Mouse (Mus musculus) retina, adult 2 months (tissue): ENCODE results near the gene Prkce.
A peak's percentile ranks its signal among the peaks of the same experiment; 100 is the strongest.

Source experiments
- DNase-seq: peaks from one replicate; pipeline ENCODE4 v3.0.0-alpha.2; 2012; ENCODE audit warnings: low read depth, low spot score

The Prkce gene

GRCm38 (mm10) chr17:86218553-86218952 lies 51.0 kb downstream of the Prkce start:
- DNase-seq, result no peak

GRCm38 (mm10) chr17:86225488-86226186 lies 58.1 kb downstream of the Prkce start:
- DNase-seq, result no peak

- no peak for DNase-seq
Observed at GRCm38 (mm10) chr17:86226198-86226597, 58.6 kb downstream of the Prkce start.

GRCm38 (mm10) chr17:86226635-86227034 lies 59.0 kb downstream of the Prkce start:
- no peak for DNase-seq

- DNase-seq, result no peak
Observed at GRCm38 (mm10) chr17:86227389-86227788, 59.8 kb downstream of the Prkce start.

GRCm38 (mm10) chr17:86228850-86229249 lies 61.3 kb downstream of the Prkce start:
- DNase-seq, result no peak

- DNase-seq, result no peak
Observed at GRCm38 (mm10) chr17:86230141-86230633, 62.6 kb downstream of the Prkce start.

GRCm38 (mm10) chr17:86231741-86232179 lies 64.2 kb downstream of the Prkce start:
- no peak for DNase-seq

- DNase-seq, result no peak
Observed at GRCm38 (mm10) chr17:86232248-86232647, 64.7 kb downstream of the Prkce start.

GRCm38 (mm10) chr17:86234587-86235150 lies 67.1 kb downstream of the Prkce start:
- DNase-seq, result no peak

GRCm38 (mm10) chr17:86236026-86236712 lies 68.6 kb downstream of the Prkce start:
- no peak for DNase-seq

GRCm38 (mm10) chr17:86236861-86237763 lies 69.5 kb downstream of the Prkce start:
- no peak for DNase-seq

GRCm38 (mm10) chr17:86242291-86242690 lies 74.7 kb downstream of the Prkce start:
- DNase-seq, result no peak

GRCm38 (mm10) chr17:86243109-86243527 lies 75.5 kb downstream of the Prkce start:
- no peak for DNase-seq

- DNase-seq, result no peak
Observed at GRCm38 (mm10) chr17:86244397-86244796, 76.8 kb downstream of the Prkce start.

- no peak for DNase-seq
Observed at GRCm38 (mm10) chr17:86248832-86249231, 81.2 kb downstream of the Prkce start.

GRCm38 (mm10) chr17:86249499-86250405 lies 82.2 kb downstream of the Prkce start:
- no peak for DNase-seq

GRCm38 (mm10) chr17:86250406-86250905 lies 82.9 kb downstream of the Prkce start:
- no peak for DNase-seq

GRCm38 (mm10) chr17:86253884-86254283 lies 86.3 kb downstream of the Prkce start:
- no peak for DNase-seq

- DNase-seq, result peak; percentile 43
Observed at GRCm38 (mm10) chr17:86254285-86254684, 86.7 kb downstream of the Prkce start.
